Mouse (Mus musculus) left cerebral cortex, postnatal 14 days (tissue): ENCODE data around the gene Cdca7. TPM values are rescaled to one million over a fixed set of nuclear protein-coding genes. Genes with fewer than 3 reads are reported as not detected.
A peak's percentile ranks its signal among the peaks of the same experiment; 100 is the strongest.

Experiments
- DNase-seq, 2 experiments: peaks; one replicate each; pipeline ENCODE4 v3.0.0; 2021 to 2022; ENCODE audit warnings: low spot score in 2 of 2, mixed read lengths in 1 of 2
- intact Hi-C: fragments of 180-260 bp; cut with DNase I; formaldehyde crosslinking; loops from one replicate; pipeline ENCODE4 v1.15.1; 2025
- total RNA-seq, 2 experiments: library from RNA; stranded (reverse); gene quantifications; 2 replicates each; pipeline ENCODE4 v1.2.3; 2021

Gene Cdca7
- total RNA-seq, 2 experiments from 2014 or later = 5.4 to 6.1 TPM

DNA sequence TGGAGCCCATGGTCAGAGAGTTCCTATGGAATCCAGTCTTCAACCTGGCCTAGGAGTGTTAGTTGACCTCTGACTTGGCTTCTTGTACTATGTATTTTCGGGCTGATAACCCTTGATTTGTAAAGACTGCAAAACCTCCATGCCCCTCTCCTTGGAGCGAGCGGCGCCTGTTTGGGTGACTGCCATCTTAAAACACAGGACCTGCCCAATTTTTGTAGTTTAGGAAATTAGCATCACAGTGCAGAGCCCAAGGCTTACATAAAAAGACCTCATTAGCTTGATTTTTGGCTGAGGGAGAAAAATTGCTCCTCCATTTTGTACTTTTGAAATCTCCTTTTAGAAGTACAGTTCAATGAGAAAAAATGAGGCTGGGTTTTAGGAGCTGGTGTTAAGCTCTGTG lies 2.2 kb downstream of the Cdca7 start:
- DNase-seq = no peak
- intact Hi-C loops = loop anchor here (5.0 kb wide), 1 partner anchor 799 kb away; no protein-coding TSS in a partner anchor

DNA sequence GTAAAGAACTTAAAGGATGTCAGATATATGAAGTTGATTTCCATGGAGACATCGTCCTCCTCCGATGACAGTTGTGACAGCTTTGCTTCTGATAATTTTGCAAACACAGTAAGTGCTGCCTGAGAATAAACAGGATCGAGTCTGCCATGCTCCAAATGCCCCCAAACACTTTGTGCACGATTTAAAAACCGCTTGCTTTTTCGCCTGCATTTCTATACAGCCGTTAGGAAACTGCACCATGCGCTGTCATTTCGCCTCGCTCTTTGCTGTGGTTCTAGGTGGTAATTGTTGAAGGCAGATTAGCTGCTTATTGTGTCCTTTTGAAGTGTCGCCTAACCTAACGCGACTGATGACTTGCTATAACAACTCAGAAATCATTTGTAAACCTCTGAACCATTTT lies 3.0 kb downstream of the Cdca7 start:
- intact Hi-C loops = loop anchor here (5.0 kb wide), 1 partner anchor 798 kb away; no protein-coding TSS in a partner anchor
- no peak for DNase-seq

DNA sequence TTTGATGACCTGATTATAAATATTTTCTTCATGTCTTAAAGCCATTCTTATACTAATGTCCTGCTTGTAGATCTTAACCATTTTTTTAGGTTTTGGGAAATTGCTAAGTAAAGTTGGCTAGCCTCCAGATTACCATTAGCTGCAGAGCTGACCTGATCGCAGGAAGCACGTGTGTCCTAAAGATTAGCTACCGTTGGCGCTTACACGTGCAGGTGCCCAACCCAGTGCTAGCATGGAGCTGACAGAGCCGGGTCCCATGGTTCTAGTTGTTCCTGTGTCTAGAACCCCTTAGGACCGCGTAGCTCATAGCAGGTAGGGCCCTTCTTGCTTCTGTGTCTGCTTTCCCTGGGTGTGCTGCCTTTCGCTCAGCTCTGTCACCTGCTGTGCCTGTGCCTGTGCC lies 3.9 kb downstream of the Cdca7 start:
- intact Hi-C loops = loop anchor here (5.0 kb wide), 1 partner anchor 797 kb away; no protein-coding TSS in a partner anchor
- DNase-seq = no peak

DNA sequence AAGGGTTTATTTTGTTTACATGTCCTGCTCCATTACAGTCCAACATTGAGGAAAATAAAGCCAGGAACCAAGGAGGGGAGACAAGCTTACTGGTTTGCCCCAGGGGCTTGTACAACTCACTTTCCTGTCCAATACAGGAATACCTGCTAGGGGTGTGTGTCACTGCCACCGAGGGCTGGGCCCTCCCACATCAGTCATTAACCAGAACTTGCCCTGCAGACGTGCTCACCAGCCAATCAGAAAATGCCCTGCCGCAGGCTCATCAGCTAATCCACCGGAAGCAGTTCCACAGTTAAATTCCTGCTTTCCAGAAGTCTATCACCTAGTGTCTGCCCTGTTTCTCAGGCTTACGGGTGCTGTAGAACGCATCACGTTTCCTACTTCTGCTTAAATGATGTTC lies 15.7 kb downstream of the Cdca7 start:
- DNase-seq = no peak
- intact Hi-C loops = no loop called here

DNA sequence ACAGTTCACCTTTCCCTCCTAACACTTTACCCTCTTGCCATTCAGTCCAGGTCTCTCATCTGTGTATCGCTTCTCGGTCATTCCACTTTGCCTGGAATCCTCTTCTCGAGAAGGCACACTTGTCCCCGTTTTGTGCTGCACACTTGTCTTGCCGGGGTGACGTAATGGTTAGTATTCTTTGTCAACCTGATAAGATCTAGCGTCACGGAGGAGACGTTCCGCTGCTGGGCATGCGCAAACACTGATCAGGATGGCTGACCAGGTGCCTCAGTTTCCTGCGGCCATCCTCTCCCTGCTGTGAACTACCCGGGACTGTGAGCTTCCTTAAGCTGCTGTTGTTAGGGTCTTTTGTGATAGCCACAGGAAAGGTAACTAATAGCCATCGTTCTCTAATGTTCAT lies 17.1 kb downstream of the Cdca7 start:
- intact Hi-C loops = no loop called here
- DNase-seq = no peak

DNA sequence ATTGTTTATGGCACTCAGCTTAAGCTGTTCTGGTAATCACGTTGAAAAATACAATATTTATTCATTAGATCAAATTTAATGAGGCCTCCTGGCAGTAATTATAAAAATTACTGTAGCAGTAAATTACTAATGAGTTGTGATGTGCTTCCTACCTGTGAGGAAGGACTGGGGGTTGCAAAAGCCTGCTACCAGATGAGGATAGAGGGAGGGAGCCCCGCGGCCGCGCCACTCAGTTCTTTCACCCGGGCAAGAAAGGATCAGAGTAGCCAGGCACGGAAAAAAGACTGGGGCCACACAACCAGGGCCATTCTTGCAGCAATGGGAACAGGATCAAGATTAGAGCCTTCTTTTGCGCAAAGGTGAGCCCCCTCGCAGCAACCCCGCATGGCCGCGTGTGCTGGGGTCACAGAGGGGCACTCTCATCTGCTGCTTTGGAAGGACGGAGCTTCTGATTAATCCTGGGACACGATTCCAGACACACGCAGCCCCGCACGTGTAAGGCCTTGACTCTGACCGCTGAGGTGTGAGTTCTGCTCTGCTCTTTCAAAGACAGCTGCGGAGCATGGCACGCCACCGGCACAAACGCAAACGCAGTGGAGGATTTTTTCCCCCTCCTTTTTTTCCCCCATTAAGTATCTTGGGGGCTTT lies 23.2 kb downstream of the Cdca7 start:
- no peak for DNase-seq
- intact Hi-C loops = no loop called here

DNA sequence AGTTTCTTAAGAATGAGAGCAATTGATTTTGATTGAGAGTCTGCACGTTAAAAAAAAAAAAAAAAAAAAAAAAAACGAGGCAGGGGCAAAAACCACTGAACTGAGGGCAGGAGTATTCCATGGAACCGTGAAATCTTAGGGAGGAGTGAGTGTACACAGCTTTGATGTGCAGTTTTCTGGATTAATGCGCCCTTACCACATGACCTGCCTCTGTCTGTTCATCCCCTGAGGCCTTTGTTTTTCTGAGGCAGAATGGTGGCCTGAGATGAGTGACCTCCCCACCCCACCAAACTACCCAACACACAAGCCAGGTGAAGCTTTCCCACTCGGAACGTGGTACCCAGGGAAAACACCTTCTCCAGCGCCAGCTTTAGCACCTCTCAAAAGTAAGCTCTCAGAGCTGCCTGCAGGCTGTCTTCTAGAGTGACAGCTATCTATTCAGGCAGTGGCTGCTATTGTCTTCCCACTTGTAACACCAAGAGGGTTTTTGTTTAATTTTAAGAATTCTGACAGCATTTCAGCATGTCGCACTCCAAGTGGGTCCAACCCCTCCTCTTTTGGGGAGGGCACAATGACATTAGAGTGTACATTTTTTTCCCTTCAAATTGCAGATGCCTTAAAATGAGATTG lies 23.9 kb downstream of the Cdca7 start:
- intact Hi-C loops = no loop called here
- no peak for DNase-seq

DNA sequence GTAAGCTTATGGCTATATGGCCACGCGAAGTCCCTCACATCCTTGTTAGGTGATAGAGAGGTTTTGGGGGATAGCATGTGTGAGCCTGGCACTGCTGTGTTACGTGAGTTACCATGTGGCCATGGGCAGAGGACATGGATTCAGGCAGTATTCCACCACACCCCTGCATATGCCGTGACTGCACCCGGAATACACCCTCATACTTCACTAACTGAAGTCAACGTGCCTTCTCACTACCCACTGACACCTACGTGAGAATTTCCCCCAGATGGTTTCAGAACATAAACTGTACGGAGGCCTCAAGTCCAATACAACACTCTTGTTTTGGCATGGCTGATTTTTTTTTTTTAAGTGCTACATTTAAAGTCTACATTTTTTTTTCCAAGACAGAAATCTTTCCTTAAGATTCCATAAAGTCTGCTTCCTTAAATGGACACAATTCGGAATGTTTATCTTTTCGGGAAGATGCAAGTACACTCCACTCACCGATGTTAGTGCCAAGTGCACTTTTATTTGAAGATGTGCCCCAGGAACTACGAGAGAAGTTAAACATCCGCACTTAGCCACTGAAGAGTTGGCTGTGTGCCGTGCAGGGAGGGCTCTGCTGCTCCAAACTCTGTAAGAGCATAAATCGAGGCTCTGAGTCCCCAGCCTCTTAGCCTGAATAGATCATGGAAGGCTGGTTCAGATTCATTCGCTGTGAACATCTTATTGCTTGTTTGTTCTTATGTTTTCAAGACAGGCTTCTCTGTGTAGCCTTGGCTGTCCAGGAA lies 26.3 kb downstream of the Cdca7 start:
- intact Hi-C loops = no loop called here
- peak in 1 of 2 experiments; percentile 18 for DNase-seq

DNA sequence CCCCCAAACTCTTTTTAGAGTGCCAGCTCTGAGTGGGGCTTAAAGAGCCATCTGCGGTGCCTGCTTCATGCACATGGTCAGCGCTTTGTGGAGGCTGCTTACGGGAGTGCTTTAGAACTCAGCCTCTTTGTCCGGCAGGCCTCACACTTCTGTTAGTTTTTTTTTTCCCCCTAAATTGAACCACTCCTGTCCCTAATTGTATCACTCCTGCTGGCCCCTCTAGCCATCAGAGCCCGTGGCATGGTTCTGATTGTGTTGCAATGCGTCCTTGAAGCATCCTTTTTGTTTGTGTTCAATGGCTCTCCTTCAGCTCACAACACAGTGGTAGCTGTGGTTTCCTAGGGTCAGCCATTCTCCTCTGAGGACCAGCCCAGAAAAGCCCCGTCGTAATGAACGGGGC lies 27.7 kb downstream of the Cdca7 start:
- no peak for DNase-seq
- intact Hi-C loops = no loop called here

DNA sequence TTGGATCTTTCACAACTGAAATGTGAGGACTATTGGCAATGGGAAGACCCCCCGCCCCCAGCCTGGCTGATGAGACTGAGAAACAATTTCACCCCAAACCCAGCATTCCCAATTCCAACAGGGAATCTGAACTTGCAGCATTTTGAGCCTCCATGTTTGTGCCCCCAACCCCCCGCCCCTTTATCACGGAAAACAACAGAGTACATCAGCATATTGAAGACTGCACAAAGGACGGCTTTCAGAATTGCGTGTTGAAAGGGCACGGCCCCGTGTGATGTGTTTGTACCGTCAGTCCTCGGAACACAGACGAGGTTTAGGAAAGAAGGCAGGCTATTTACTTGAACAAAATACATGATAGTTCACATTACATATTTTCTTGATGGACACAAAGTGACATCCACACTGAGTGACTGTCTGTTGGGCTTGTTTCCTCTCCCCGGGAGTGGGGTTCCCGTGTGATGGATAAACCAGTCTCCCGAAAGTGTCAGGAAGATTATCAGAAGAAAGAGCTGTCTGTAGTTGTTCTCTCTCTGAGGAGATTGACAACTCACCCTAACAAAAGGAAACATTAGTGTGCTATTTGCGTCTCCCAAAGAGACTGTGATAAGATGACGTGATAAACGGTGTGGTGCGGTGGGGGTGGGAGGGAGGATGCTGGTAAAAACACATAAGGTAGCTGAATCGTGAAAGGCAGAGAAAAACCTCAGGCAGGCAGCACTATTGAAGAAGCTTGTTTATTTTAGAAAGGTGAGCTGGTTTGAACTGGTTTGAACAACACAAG lies 32.1 kb downstream of the Cdca7 start:
- no peak for DNase-seq
- intact Hi-C loops = no loop called here

DNA sequence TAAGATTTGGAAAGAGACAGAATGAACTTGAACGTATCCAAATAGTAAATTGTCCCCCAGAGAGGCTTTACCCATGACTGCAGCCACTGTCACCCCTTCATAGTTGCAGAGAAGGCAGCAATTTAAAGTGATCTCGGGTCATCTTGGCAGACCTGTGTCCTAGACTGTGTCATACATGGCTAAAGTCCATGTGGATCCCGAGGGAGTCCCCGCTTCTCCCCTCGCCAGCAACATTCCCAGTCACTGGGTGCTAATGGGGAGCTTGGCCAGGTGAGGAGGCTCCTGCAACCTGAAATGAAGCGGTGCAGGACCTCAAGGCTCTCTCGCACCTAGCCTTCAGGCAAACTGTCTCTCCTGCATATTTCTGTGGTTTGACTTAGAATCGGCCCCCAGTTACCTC lies 32.9 kb downstream of the Cdca7 start:
- no peak for DNase-seq
- intact Hi-C loops = no loop called here

DNA sequence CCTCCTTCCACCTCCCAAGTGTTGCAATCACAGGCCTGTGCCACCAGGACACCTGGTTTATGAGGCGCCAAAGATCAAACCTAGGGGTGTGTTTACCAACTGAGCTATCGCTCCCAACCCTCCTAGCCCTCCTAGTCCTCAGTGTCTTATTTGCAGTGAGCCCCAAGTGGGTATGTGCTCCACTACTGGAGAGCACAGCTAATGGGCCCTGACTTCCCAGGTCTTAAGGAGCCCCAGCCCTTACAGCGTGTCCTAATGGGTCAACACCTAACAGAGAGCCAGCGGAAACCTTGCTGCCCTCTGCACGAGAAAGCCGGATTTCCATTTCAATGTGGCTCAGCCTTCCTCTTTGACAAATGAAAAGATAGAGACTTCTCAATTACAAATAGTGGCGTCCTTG lies 39.6 kb downstream of the Cdca7 start:
- intact Hi-C loops = loop anchor here (5.0 to 10.0 kb wide), 3 partner anchors 107 to 559 kb away; no protein-coding TSS in a partner anchor
- no peak for DNase-seq

DNA sequence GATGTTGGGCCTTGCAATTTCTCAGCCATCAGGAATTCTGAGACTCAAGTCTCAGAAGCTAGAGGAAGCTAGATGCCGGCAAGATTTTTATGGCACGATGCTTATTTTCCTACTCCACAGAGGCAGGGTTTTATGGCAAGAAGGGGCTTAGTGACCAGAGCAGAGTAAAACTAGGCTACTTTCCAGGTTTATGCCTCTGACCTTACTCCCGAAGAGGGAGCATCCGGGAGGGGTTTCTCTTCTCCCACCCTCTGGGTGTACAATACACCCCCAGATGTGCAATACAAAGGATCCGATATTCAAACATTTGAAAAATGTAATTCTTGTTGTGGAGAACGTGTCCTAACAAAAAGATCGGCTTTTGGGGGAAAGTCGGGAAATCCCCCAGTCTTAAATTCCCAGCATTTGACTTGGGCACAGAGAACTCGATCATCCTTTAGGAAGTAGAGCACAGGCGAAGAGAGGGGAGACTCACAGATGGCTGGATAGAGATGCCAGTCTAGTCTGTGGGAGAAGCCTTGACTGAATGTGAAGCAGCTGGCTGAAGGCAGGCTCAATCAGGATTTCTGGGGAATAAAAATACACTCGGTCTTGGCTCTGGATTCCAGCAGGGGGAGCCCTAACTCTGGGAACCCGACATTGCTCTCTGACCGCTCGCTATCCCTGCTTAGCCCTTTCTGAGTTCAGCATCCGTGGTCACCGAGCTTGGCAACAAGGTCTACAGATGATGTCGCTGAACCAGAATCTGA lies 40.2 kb downstream of the Cdca7 start:
- DNase-seq = peak; percentile 89 to 90
- intact Hi-C loops = loop anchor here (2.0 to 10.0 kb wide), 4 partner anchors 106 to 763 kb away; no protein-coding TSS in a partner anchor

DNA sequence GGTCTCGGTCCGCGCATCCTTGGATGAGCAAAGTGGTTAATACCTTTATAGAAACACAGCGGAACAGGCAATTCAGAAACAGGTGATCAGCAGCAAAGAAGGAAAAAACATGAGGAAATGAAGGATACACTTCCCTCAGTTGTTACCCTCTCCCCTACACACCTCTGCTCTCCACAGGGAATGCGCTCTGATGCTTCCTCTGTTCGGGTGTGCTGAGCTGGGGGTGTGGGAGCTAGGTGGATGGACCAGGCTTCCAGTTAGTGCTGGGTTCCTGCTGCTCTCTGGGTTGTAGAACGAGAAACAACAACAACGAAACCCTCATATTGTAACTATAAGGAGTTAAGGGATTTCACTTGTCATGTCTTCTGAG lies 40.7 kb downstream of the Cdca7 start:
- intact Hi-C loops = loop anchor here (2.0 to 10.0 kb wide), 4 partner anchors 106 to 762 kb away; no protein-coding TSS in a partner anchor
- DNase-seq = no peak

DNA sequence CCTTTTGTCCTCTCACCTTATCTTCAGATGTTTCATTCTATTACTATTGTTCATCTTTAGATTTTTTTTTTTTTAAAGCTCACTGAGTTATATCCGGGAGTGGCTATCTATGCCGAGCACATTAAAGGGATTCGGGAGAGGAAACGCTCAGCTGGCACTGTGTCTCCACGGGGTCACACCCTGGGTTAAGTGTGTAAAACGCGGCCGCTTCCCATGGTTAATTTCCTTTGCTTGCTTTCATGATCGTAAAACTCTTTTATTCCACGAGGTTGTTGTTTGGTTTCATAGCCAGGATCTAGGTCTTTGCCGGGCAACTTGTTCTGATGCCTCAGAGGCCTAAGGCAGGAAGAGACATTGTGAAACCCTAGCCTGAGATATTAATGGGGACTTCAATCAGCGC lies 48.1 kb downstream of the Cdca7 start:
- DNase-seq = no peak

DNA sequence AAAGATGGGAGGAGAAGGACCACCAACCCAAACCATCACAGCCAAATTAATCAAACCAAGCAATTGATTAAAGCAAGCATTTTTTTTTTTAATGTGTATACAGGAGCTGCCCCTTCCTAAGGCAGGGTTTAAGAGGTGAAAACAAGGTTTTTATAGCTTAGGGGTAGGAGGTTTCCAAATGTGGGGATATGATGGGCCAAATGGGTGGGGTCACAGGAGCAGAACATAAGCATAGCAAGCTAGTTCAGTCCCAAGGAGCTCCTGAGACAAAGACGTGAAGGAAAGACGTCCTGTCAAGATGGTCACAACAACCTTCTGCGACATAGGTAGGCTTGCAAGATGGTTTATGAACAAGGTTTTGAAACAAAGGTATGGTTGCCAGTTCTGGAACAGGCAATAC lies 49.6 kb downstream of the Cdca7 start:
- intact Hi-C loops = no loop called here
- no peak for DNase-seq

More for the DNA sequence above, 48.1 kb downstream of the Cdca7 start:
- intact Hi-C loops = no loop called here

DNA sequence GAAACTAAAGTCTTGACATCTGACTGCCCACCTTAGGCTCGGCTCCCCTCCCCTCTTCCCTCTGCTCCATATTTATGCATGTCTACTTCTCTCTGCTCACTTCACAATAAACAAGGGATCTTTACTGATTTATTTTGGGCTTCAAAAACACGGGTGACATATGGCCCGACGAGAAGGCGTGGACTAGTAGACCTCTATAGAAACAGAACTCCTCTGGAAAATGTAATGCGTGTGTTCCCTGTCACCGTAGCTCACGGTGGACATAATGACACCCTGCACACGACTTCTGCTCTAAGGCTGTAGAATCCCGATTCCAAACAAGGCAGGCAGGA lies 53.0 kb downstream of the Cdca7 start:
- intact Hi-C loops = no loop called here
- peak in 1 of 2 experiments; percentile 20 for DNase-seq

DNA sequence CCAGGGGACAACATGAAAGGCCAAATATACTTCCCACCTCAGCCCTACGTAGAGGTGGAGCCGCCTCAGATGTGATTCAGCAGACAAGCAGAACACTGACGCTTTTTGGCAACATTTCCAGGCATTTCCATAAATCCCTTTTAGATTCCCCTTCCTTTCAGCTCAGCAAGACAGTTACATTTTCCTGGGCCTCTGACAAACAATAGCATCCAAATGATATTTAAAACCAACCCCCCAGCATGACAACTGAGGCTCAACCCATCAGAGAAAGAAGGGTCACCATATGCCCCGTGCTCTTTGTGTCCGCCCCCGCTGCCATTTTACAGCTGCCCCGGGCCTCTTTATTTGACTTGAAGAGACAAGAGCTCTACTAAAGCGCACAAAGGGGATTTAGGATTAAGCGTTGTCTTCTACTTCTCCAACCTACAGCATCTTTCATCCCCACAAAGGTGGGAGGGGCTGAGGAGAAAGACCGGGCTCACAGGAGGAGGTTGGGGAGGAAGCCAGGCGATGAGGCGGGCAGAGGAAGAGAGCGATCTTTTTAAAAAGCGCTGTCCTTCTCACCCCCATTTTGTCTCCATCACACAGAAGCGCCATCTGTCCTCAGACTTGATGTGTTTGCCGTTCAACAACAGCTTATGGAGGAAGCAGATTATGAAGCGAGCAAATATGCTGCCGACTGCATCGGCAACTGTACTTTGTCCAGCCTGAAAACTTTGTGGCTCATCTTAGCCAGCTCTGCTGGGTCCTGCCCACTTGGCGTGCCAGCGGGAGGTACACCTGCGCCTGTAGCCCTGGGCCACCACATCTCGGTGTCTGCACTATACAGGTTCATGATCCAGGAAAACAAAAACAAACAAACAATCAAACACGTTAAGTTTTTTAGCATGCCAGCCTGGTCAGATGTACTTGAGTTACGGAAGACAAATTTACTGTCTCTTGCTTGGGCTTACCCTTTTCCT lies 53.7 kb downstream of the Cdca7 start:
- peak; percentile 45 to 54 for DNase-seq
- intact Hi-C loops = no loop called here
